Mouse (Mus musculus): Measurements from ENCODE around the gene Jmjd6. TPM values are rescaled to one million over a fixed set of nuclear protein-coding genes. Genes with fewer than 3 reads are reported as not detected.
"Not testable (repeated sequence)": the region's sequence is repeated elsewhere in the genome, so short reads cannot be mapped to it uniquely, and the experiment has no call there.

Gene Jmjd6
- polyA plus RNA-seq, 1 experiment from 2014 or later: 81.8 TPM

- H3K27ac ChIP-seq (replicated peaks; ENCODE audit: low read depth, low read length): not testable (repeated sequence)
- 75% methylated on average over 2 of the region's 2 CpGs for WGBS
These were observed 5.6 kb upstream of the Jmjd6 start for GRCm38 (mm10) chr11:116848877-116849178.

GRCm38 (mm10) chr11:116848086-116848876 is 5.0 kb upstream of the Jmjd6 start:
- no peak overlapping the region for H3K4me3 ChIP-seq (ENCODE audit: low read depth, low read length)
- ATAC-seq (ENCODE audit: insufficient number of reproducible peaks, low FRiP score, low TSS enrichment, low read depth): no peak
- H3K4me1 ChIP-seq (ENCODE audit: control insufficient read depth, insufficient read depth, low read length): peaks cover 3% of the 10 kb centered on the region; the same call in 1 of the 2 replicates
- H3K36me3 ChIP-seq (ENCODE audit: control insufficient read depth, insufficient read depth, low read length): peaks cover 9% of the 10 kb centered on the region
- H3K9ac ChIP-seq (ENCODE audit: low read length): no peak overlapping the region
- H3K4me2 ChIP-seq (ENCODE audit: low read depth, severe bottlenecking): no peak overlapping the region
- H3K27me3 ChIP-seq (ENCODE audit: control insufficient read depth, insufficient read depth, low read length): no peaks in the 10 kb centered on the region
- H3K9me3 ChIP-seq (ENCODE audit: control insufficient read depth, low read length): no peaks in the 10 kb centered on the region
- 87% methylated on average over 5 of the region's 5 CpGs for WGBS
- no peak overlapping the region for H3K27ac ChIP-seq (replicated peaks; ENCODE audit: low read depth, low read length)
- no peak for DNase-seq (ENCODE audit: low spot score)

More at GRCm38 (mm10) chr11:116848877-116849178, 5.6 kb upstream of the Jmjd6 start:
- H3K4me2 ChIP-seq (ENCODE audit: low read depth, severe bottlenecking); H3K36me3 ChIP-seq (ENCODE audit: control insufficient read depth, insufficient read depth, low read length); H3K4me1 ChIP-seq (ENCODE audit: control insufficient read depth, insufficient read depth, low read length); ATAC-seq (ENCODE audit: insufficient number of reproducible peaks, low FRiP score, low TSS enrichment, low read depth); H3K27me3 ChIP-seq (ENCODE audit: control insufficient read depth, insufficient read depth, low read length); DNase-seq (ENCODE audit: low spot score); H3K9ac ChIP-seq (ENCODE audit: low read length); H3K4me3 ChIP-seq (ENCODE audit: low read depth, low read length); H3K9me3 ChIP-seq (ENCODE audit: control insufficient read depth, low read length): not testable (repeated sequence)

- Histone ChIP-seq H3K4me1 (ENCODE audit: control insufficient read depth, insufficient read depth, low read length) (peaks cover 3% of the 10 kb centered on the region; the same call in 1 of the 2 replicates), H3K36me3 (ENCODE audit: control insufficient read depth, insufficient read depth, low read length) (peaks cover 9% of the 10 kb centered on the region), H3K27ac (replicated peaks; ENCODE audit: low read depth, low read length) (no peak overlapping the region), H3K4me3 (ENCODE audit: low read depth, low read length) (no peak overlapping the region), H3K27me3 (ENCODE audit: control insufficient read depth, insufficient read depth, low read length) (no peaks in the 10 kb centered on the region), H3K9ac (ENCODE audit: low read length) (no peak overlapping the region), H3K4me2 (ENCODE audit: low read depth, severe bottlenecking) (no peak overlapping the region), H3K9me3 (ENCODE audit: control insufficient read depth, low read length) (no peaks in the 10 kb centered on the region)
- DNase-seq (ENCODE audit: low spot score) (no peak), ATAC-seq (ENCODE audit: insufficient number of reproducible peaks, low FRiP score, low TSS enrichment, low read depth) (no peak)
- 91% methylated on average over 3 of the region's 3 CpGs for WGBS
These were observed 4.2 kb upstream of the Jmjd6 start for GRCm38 (mm10) chr11:116847187-116848085.

- ATAC-seq (ENCODE audit: insufficient number of reproducible peaks, low FRiP score, low TSS enrichment, low read depth): no peak
- no peak overlapping the region for H3K4me3 ChIP-seq (ENCODE audit: low read depth, low read length)
- H3K9me3 ChIP-seq (ENCODE audit: control insufficient read depth, low read length): no peaks in the 10 kb centered on the region
- peaks cover 9% of the 10 kb centered on the region for H3K36me3 ChIP-seq (ENCODE audit: control insufficient read depth, insufficient read depth, low read length)
- no peak overlapping the region for H3K4me2 ChIP-seq (ENCODE audit: low read depth, severe bottlenecking)
- H3K4me1 ChIP-seq (ENCODE audit: control insufficient read depth, insufficient read depth, low read length): peaks cover 8% of the 10 kb centered on the region
- H3K9ac ChIP-seq (ENCODE audit: low read length): no peak overlapping the region
- H3K27ac ChIP-seq (replicated peaks; ENCODE audit: low read depth, low read length): no peak overlapping the region
- WGBS: 83% methylated on average over 4 of the region's 4 CpGs
- H3K27me3 ChIP-seq (ENCODE audit: control insufficient read depth, insufficient read depth, low read length): no peaks in the 10 kb centered on the region
- no peak for DNase-seq (ENCODE audit: low spot score)
These were observed 3.4 kb upstream of the Jmjd6 start for GRCm38 (mm10) chr11:116846593-116847181.

- ATAC-seq (ENCODE audit: insufficient number of reproducible peaks, low FRiP score, low TSS enrichment, low read depth) (peak; percentile 10; the same call in 1 of the 2 replicates), DNase-seq (ENCODE audit: low spot score) (no peak)
- peaks cover 22% of the 10 kb centered on the region for H3K36me3 ChIP-seq (ENCODE audit: control insufficient read depth, insufficient read depth, low read length)
- peak overlapping the region; percentile 85 for H3K9ac ChIP-seq (ENCODE audit: low read length)
- peaks cover 21% of the 10 kb centered on the region for H3K4me1 ChIP-seq (ENCODE audit: control insufficient read depth, insufficient read depth, low read length)
- H3K4me2 ChIP-seq (ENCODE audit: low read depth, severe bottlenecking): peak overlapping the region; percentile 74
- under 1% methylated on average over 65 of the region's 73 CpGs for WGBS
- no peaks in the 10 kb centered on the region for H3K9me3 ChIP-seq (ENCODE audit: control insufficient read depth, low read length)
- H3K27ac ChIP-seq (replicated peaks; ENCODE audit: low read depth, low read length): peak overlapping the region; percentile 92
- H3K4me3 ChIP-seq (ENCODE audit: low read depth, low read length): peak overlapping the region; percentile 90
- H3K27me3 ChIP-seq (ENCODE audit: control insufficient read depth, insufficient read depth, low read length): no peaks in the 10 kb centered on the region
These were observed 553 bp downstream of the Jmjd6 start for GRCm38 (mm10) chr11:116842531-116843260.

GRCm38 (mm10) chr11:116840748-116841147 is 2.5 kb downstream of the Jmjd6 start:
- ATAC-seq (ENCODE audit: insufficient number of reproducible peaks, low FRiP score, low TSS enrichment, low read depth): no peak
- no peak overlapping the region for H3K27ac ChIP-seq (replicated peaks; ENCODE audit: low read depth, low read length)
- no peak for DNase-seq (ENCODE audit: low spot score)
- peaks cover 35% of the 10 kb centered on the region for H3K36me3 ChIP-seq (ENCODE audit: control insufficient read depth, insufficient read depth, low read length)
- peaks cover 21% of the 10 kb centered on the region for H3K4me1 ChIP-seq (ENCODE audit: control insufficient read depth, insufficient read depth, low read length)
- no peaks in the 10 kb centered on the region for H3K9me3 ChIP-seq (ENCODE audit: control insufficient read depth, low read length)
- H3K9ac ChIP-seq (ENCODE audit: low read length): no peak overlapping the region
- no peaks in the 10 kb centered on the region for H3K27me3 ChIP-seq (ENCODE audit: control insufficient read depth, insufficient read depth, low read length)
- WGBS: 89% methylated on average over 4 of the region's 4 CpGs
- H3K4me3 ChIP-seq (ENCODE audit: low read depth, low read length): no peak overlapping the region
- H3K4me2 ChIP-seq (ENCODE audit: low read depth, severe bottlenecking): 0 out of 2 replicates have a peak overlapping the region, but pooled peaks have one; percentile 5

- DNase-seq (ENCODE audit: low spot score): no peak
- no peak overlapping the region for H3K4me2 ChIP-seq (ENCODE audit: low read depth, severe bottlenecking)
- no peak overlapping the region for H3K4me3 ChIP-seq (ENCODE audit: low read depth, low read length)
- no peak overlapping the region for H3K27ac ChIP-seq (replicated peaks; ENCODE audit: low read depth, low read length)
- H3K9me3 ChIP-seq (ENCODE audit: control insufficient read depth, low read length): no peaks in the 10 kb centered on the region
- ATAC-seq (ENCODE audit: insufficient number of reproducible peaks, low FRiP score, low TSS enrichment, low read depth): no peak
- WGBS: 88% methylated on average over 7 of the region's 7 CpGs
- H3K36me3 ChIP-seq (ENCODE audit: control insufficient read depth, insufficient read depth, low read length): peaks cover 43% of the 10 kb centered on the region
- no peaks in the 10 kb centered on the region for H3K27me3 ChIP-seq (ENCODE audit: control insufficient read depth, insufficient read depth, low read length)
- H3K9ac ChIP-seq (ENCODE audit: low read length): 0 out of 2 replicates have a peak overlapping the region, but pooled peaks have one; percentile 23
- peaks cover 21% of the 10 kb centered on the region for H3K4me1 ChIP-seq (ENCODE audit: control insufficient read depth, insufficient read depth, low read length)
These were observed 3.6 kb downstream of the Jmjd6 start for GRCm38 (mm10) chr11:116839601-116840000.

- no peak overlapping the region for H3K9ac ChIP-seq (ENCODE audit: low read length)
- peaks cover 21% of the 10 kb centered on the region for H3K4me1 ChIP-seq (ENCODE audit: control insufficient read depth, insufficient read depth, low read length)
- 91% methylated on average over 14 of the region's 14 CpGs for WGBS
- H3K9me3 ChIP-seq (ENCODE audit: control insufficient read depth, low read length): no peaks in the 10 kb centered on the region
- no peak overlapping the region for H3K27ac ChIP-seq (replicated peaks; ENCODE audit: low read depth, low read length)
- peaks cover 50% of the 10 kb centered on the region for H3K36me3 ChIP-seq (ENCODE audit: control insufficient read depth, insufficient read depth, low read length)
- no peak for DNase-seq (ENCODE audit: low spot score)
- H3K4me3 ChIP-seq (ENCODE audit: low read depth, low read length): no peak overlapping the region
- no peak for ATAC-seq (ENCODE audit: insufficient number of reproducible peaks, low FRiP score, low TSS enrichment, low read depth)
- no peak overlapping the region for H3K4me2 ChIP-seq (ENCODE audit: low read depth, severe bottlenecking)
- no peaks in the 10 kb centered on the region for H3K27me3 ChIP-seq (ENCODE audit: control insufficient read depth, insufficient read depth, low read length)
These were observed 4.3 kb downstream of the Jmjd6 start for GRCm38 (mm10) chr11:116838936-116839335.

All from limb, embryonic 11.5 days (tissue).